Mouse (Mus musculus) brain, embryonic 14.5 days (tissue): Measurements from ENCODE around the gene Btbd9. TPM values are rescaled to one million over a fixed set of nuclear protein-coding genes. Genes with fewer than 3 reads are reported as not detected.
"Not testable (repeated sequence)": the region's sequence is repeated elsewhere in the genome, so short reads cannot be mapped to it uniquely, and the experiment has no call there.

ENCODE experiments used
- DNase-seq: peaks from one replicate; pipeline ENCODE4 v3.0.0-alpha.2; 2011; ENCODE audit warnings: low read depth
- CTCF ChIP-seq: fragments of 200-500 bp; IDR thresholded peaks from 2 replicates; pipeline ENCODE4 v1.5.1; 2012; ENCODE audit warnings: inconsistent platforms, mild to moderate bottlenecking, moderate library complexity, borderline replicate concordance; ENCODE audit not compliant: insufficient read depth, insufficient read length; ENCODE audit errors: extremely low read depth
- POLR2A ChIP-seq: fragments of 200-500 bp; IDR thresholded peaks from 2 replicates; pipeline ENCODE4 v1.6.1; 2012; ENCODE audit warnings: mild to moderate bottlenecking, inconsistent platforms, borderline replicate concordance; ENCODE audit not compliant: poor library complexity, insufficient read depth, insufficient read length, severe bottlenecking; ENCODE audit errors: extremely low read depth
- polyA plus RNA-seq: library from polyadenylated mRNA; depleted of rRNA; stranded (reverse); fragments of >200 nt; gene quantifications from 2 replicates; pipeline ENCODE4 v1.2.3, GENCODE M21; 2012

The Btbd9 gene
- polyA plus RNA-seq, 1 experiment, result 72.5 TPM

DNA sequence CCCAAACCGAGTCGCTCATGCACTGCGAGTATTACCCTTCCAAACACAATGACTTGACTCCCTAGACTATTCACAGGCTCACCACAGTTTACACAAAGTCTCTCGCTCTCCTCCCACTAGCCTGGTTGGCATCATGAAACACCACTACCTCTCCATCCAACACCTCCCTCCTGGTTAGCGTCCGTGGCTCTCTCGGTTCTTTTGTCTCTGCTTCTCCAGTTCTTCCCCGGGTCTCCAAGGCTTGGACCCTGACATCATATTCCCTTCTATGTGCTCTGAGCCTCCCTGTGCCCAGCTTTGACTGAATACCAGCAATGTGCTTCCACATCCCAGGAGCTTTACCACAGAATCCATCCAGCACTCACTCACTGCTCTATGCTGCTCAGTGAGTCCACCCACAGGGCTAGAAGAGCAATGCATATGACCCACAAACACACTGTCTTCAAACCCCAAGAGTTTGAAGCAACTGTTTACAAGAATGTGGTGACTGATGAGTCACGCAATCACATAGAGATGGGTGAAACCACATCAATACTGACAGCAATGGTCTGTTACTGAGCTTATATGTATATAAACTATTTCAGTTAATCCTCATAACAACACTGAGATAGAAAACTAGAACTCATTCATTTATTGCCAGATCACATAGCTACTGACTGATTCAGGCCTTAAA, 53.7 kb downstream of the Btbd9 start:
- no peak for TF ChIP-seq POLR2A
- no peak for TF ChIP-seq CTCF
- no peak for DNase-seq

- DNase-seq, result not testable (repeated sequence)
Measured at GRCm38 (mm10) chr17:30519172-30519512, 57.1 kb downstream of the Btbd9 start.

DNA sequence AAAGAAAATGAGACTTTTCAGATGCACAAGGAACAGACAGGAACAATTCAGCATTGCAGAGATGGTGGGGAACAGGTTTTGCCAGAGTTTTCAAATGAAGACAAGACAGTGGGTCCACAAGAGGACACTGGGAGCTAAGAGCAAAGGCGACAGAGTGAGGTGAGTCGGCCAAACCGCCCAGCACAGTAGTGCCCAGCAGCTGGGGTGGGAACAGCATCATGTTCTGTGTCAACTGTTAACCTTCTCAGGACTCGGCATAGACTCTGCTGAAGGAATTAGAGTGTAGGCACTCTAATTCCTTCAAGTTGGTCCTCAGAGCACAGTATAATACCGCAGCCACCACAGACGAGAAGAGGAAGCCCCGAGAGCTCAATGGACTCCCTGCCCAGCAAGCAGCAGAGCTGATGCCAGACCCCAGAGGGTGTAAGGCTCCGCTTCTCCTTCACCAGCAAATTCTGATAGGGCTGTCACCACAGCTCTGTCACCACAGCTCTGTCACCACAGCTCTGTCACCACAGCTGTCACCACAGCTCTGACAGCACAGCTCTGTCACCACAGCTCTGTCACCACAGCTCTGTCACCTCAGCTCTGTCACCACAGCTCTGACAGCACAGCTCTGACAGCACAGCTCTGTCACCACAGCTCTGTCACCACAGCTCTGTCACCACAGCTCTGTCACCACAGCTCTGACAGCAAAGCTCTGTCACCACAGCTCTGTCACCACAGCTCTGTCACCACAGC, 57.7 kb downstream of the Btbd9 start:
- TF ChIP-seq POLR2A (no peak), CTCF (no peak)
- DNase-seq, result no peak

DNA sequence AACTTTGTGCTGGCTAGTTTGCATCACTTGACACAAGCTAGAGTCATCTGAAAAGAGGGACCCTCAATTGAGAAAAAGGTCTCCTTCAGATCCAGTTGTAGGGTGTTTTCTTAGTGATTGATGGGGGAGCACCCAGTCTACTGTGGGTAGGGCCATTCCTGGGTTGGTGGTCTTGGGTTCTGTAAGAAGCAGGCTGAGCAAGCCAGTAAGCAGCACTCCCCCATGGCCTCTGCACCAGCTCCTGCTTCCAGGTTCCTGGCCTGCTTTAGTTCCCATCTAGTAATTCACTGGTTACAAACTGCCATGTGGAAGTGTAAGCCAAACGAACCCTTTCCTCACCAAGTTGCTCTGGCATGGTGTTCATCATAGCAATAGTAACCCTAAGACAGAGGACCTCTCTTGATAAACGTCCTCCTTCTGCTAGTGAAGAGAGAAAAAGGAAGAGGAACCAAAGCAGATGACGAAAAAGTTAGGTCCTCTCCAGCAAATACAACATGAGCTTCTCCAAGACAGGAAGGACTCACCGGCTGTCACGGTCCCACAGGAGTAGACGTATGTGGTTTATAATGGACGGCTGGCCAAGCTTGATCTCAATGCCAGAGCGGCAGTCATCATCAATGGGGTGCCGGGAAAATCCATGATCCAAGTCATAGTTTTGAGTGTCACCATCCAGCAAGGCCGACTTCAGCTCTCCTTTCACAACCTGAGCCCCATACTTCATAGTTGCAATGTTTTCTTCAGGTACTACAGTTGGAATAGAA, 59.5 kb downstream of the Btbd9 start:
- TF ChIP-seq CTCF (no peak), POLR2A (no peak)
- no peak for DNase-seq

- DNase-seq, result no peak
- TF ChIP-seq POLR2A (no peak), CTCF (no peak)
Measured at GRCm38 (mm10) chr17:30515401-30515800, 60.9 kb downstream of the Btbd9 start.

GRCm38 (mm10) chr17:30513034-30513433, 63.3 kb downstream of the Btbd9 start:
- DNase-seq, result no peak
- no peak for TF ChIP-seq POLR2A
- no peak for TF ChIP-seq CTCF

- TF ChIP-seq POLR2A (no peak), CTCF (no peak)
Measured at GRCm38 (mm10) chr17:30512531-30512930, 63.8 kb downstream of the Btbd9 start.

GRCm38 (mm10) chr17:30512007-30512406, 64.3 kb downstream of the Btbd9 start:
- no peak for DNase-seq
- peak; percentile 9; the same call in 1 of the 2 replicates for TF ChIP-seq CTCF
- TF ChIP-seq POLR2A, result no peak

More at GRCm38 (mm10) chr17:30512531-30512930, 63.8 kb downstream of the Btbd9 start:
- no peak for DNase-seq

DNA sequence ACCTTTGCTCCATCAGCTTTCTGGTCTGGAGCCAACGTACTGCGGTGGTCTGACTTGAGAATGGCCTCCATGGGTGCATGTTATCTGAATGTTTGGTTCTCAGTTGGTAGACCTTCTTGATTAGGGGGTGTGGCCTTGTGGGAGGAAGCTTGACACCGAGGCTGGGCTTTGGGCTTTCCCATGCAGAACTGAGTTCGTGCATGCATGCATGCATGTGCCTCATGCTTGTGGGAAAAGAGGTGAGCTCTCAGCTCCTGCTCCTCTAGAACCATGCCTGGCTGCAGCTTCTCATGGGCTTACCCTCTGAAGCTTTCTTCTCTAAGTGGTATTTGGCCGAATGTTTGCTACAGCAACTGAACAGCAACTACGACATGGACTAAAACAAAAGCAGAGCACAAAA, 64.9 kb downstream of the Btbd9 start:
- no peak for DNase-seq
- no peak for TF ChIP-seq POLR2A
- no peak for TF ChIP-seq CTCF

DNA sequence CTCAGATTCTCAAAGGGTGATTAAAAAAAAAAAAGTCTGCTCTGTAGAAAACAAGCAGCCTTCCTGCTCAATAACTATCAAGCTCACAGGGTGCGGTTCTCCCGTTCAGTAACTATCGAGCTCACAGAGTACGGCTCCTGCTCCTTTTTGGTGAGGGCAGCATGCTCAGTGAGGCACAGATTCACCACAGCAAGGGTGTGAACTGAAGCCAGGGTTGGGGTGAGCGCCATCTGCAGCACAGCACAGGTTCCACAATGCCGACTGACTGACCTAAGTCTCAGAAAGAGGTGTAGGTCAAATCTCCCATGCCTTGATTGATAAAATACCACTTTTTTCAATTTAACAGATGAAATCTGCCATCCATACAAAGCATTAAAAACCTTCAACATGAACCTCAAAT, 66.1 kb downstream of the Btbd9 start:
- TF ChIP-seq CTCF, result peak; percentile 32; the same call in 1 of the 2 replicates
- no peak for TF ChIP-seq POLR2A
- peak; percentile 49 for DNase-seq

DNA sequence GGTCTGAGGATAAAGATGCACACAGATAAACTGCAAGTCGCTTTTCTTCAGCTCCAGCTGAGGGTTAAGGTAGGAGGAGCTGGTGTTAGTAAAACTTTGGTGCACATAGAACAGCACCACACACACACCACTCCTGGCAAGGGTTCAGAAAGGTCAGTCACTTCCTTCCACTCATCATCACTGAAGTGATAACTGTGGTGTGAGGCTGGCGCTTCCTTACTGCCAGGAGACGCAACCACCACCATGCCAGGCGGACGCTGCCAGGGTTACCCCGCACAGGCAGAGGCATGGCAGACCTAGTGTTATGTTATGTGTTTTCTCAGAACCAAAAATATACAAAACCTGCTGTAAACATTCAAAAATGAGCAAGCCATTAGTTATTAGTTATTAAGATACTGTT, 66.6 kb downstream of the Btbd9 start:
- DNase-seq, result no peak
- TF ChIP-seq CTCF (no peak), POLR2A (no peak)
